Mouse (Mus musculus) forebrain, embryonic 14.5 days (tissue): ENCODE measurements around the gene Ntsr2. TPM values are rescaled to one million over a fixed set of nuclear protein-coding genes. Genes with fewer than 3 reads are reported as not detected.

Experiments
- ATAC-seq: fragments of 200-750 bp; cut with Nextera tagmentation; 2 replicates; pipeline ENCODE4 v1.8.0; 2017; ENCODE audit warnings: mild to moderate bottlenecking, moderate library complexity
- DNase-seq: peaks from one replicate; pipeline ENCODE4 v3.0.0-alpha.2; 2015; ENCODE audit warnings: low spot score
- H3K27ac ChIP-seq: fragments of 300-500 bp; sonication (generic); 2 replicates; pipeline ENCODE4 v1.5.1; 2014; ENCODE audit warnings: low read depth, mild to moderate bottlenecking, control low read depth, low read length, moderate library complexity
- H3K27me3 ChIP-seq: fragments of 300-500 bp; sonication (generic); replicated peaks from 2 replicates; pipeline ENCODE4 v1.6.1; 2014; ENCODE audit warnings: low read length, control low read depth, mixed read lengths; ENCODE audit not compliant: control insufficient read depth, insufficient read depth
- H3K36me3 ChIP-seq: fragments of 300-500 bp; sonication (generic); 2 replicates; pipeline ENCODE4 v1.6.1; 2014; ENCODE audit warnings: low read length, control low read depth; ENCODE audit not compliant: control insufficient read depth, insufficient read depth
- H3K4me1 ChIP-seq: fragments of 300-500 bp; sonication (generic); 2 replicates; pipeline ENCODE4 v1.6.1; 2014; ENCODE audit warnings: antibody characterized with exemption, low read length, control low read depth; ENCODE audit not compliant: control insufficient read depth, insufficient read depth
- H3K4me2 ChIP-seq: fragments of 300-500 bp; sonication (generic); 2 replicates; pipeline ENCODE4 v1.6.1; 2014; ENCODE audit warnings: mild to moderate bottlenecking, control low read depth, low read length
- H3K4me3 ChIP-seq: fragments of 300-500 bp; sonication (generic); 2 replicates; pipeline ENCODE4 v1.5.1; 2014; ENCODE audit warnings: low read depth, low read length, control low read depth
- H3K9ac ChIP-seq: fragments of 300-500 bp; sonication (generic); 2 replicates; pipeline ENCODE4 v1.6.1; 2014; ENCODE audit warnings: mild to moderate bottlenecking, low read length, control low read depth, moderate library complexity
- H3K9me3 ChIP-seq: fragments of 300-500 bp; sonication (generic); replicated peaks from 2 replicates; pipeline ENCODE4 v1.6.1; 2016; ENCODE audit warnings: low read length, control low read depth, mixed read lengths; ENCODE audit not compliant: control insufficient read depth
- WGBS: fragments of 180-500 bp; shearing (Covaris S2); extraction: QIAGEN DNeasy Blood & Tissue Kit; methylation state at CpG from one replicate; pipeline ENCODE4 v1.1.7; 2014; 5-methylcytosine and 5-hydroxymethylcytosine counted together
- polyA plus RNA-seq: library from polyadenylated mRNA; unstranded; fragments of >200 nt; fragmentation: Nextera tagmentation; extraction: Ambion mirVana; gene quantifications from 2 replicates; pipeline ENCODE4 v1.2.1, GENCODE M21; 2014

The Ntsr2 gene
- polyA plus RNA-seq, 1 experiment from 2014 or later: 1.0 TPM

- WGBS: 97% methylated on average over 1 of the region's 1 CpGs
- H3K36me3 ChIP-seq: no peaks in the 10 kb centered on the region
- H3K27ac ChIP-seq: no peak overlapping the region
- no peak overlapping the region for H3K9ac ChIP-seq
- ATAC-seq: no peak
- H3K4me1 ChIP-seq: no peaks in the 10 kb centered on the region
- DNase-seq: no peak
- H3K4me2 ChIP-seq: no peak overlapping the region
- no peaks in the 10 kb centered on the region for H3K27me3 ChIP-seq
- H3K4me3 ChIP-seq: no peak overlapping the region
- no peaks in the 10 kb centered on the region for H3K9me3 ChIP-seq
Measured at GRCm38 (mm10) chr12:16698691-16699090, 45.5 kb downstream of the Ntsr2 start.

Other genes with a start within 250 kb of the Ntsr2 start
- 11.6 and 15.1 TPM in 2 replicates for gene Lpin1, start 42.4 kb upstream of the Ntsr2 start, polyA plus RNA-seq
- gene Greb1, start 147.5 kb downstream of the Ntsr2 start, polyA plus RNA-seq: 0.17 and 0.46 TPM in 2 replicates
- 33.9 and 36.4 TPM in 2 replicates for gene E2f6, start 157.6 kb downstream of the Ntsr2 start, polyA plus RNA-seq
- 12.1 and 13.8 TPM in 2 replicates for gene Rock2, start 241.5 kb downstream of the Ntsr2 start, polyA plus RNA-seq